Mouse (Mus musculus) ES-Bruce4 (cell line): ENCODE measurements around the gene Scgb1c1. TPM values are rescaled to one million over a fixed set of nuclear protein-coding genes. Genes with fewer than 3 reads are reported as not detected.

Experiments used
- H3K27ac ChIP-seq: 2 replicates; pipeline ENCODE4 v1.5.1; 2012; ENCODE audit warnings: low read length, inconsistent platforms; ENCODE audit not compliant: insufficient read depth
- H3K27me3 ChIP-seq: 2 replicates; pipeline ENCODE4 v1.6.1; 2012; ENCODE audit warnings: mild to moderate bottlenecking, low read length, inconsistent platforms; ENCODE audit not compliant: control insufficient read depth, poor library complexity, insufficient read depth, severe bottlenecking
- H3K36me3 ChIP-seq: 2 replicates; pipeline ENCODE4 v1.6.1; 2012; ENCODE audit warnings: inconsistent platforms, mild to moderate bottlenecking, low read length, moderate library complexity; ENCODE audit not compliant: control insufficient read depth, poor library complexity, insufficient read depth, severe bottlenecking
- H3K4me1 ChIP-seq: one replicate; pipeline ENCODE4 v1.8.1; 2011; ENCODE audit warnings: low read length; ENCODE audit not compliant: control insufficient read depth, insufficient read depth
- H3K4me3 ChIP-seq: 2 replicates; pipeline ENCODE4 v1.5.1; 2011; ENCODE audit warnings: low read depth, mild to moderate bottlenecking, low read length
- H3K9ac ChIP-seq: 2 replicates; pipeline ENCODE4 v1.6.1; 2012; ENCODE audit warnings: low read depth, mild to moderate bottlenecking, inconsistent platforms; ENCODE audit not compliant: poor library complexity, severe bottlenecking
- H3K9me3 ChIP-seq: replicated peaks from 2 replicates; pipeline ENCODE4 v1.6.1; 2012; ENCODE audit warnings: mild to moderate bottlenecking, low read length, inconsistent platforms; ENCODE audit not compliant: control insufficient read depth, poor library complexity, insufficient read depth, severe bottlenecking
- CTCF ChIP-seq: IDR thresholded peaks from one replicate; pipeline ENCODE4 v1.8.1; 2011; ENCODE audit warnings: low read depth, low read length
- EP300 ChIP-seq: IDR thresholded peaks from 2 replicates; pipeline ENCODE4 v1.6.1; 2011; ENCODE audit warnings: low read depth, low read length; ENCODE audit not compliant: insufficient read depth
- POLR2A ChIP-seq: IDR thresholded peaks from one replicate; pipeline ENCODE4 v1.8.1; 2011; ENCODE audit warnings: low read length; ENCODE audit not compliant: insufficient read depth
- polyA plus RNA-seq: library from polyadenylated mRNA; stranded (reverse); fragments of >200 nt; gene quantifications from 2 replicates; pipeline ENCODE4 v1.2.4, GENCODE M21; 2011; ENCODE audit warnings: low read depth; ENCODE audit not compliant: missing spikeins, insufficient read depth, insufficient read length

Scgb1c1 gene
- polyA plus RNA-seq, 1 experiment, result not detected

DNA sequence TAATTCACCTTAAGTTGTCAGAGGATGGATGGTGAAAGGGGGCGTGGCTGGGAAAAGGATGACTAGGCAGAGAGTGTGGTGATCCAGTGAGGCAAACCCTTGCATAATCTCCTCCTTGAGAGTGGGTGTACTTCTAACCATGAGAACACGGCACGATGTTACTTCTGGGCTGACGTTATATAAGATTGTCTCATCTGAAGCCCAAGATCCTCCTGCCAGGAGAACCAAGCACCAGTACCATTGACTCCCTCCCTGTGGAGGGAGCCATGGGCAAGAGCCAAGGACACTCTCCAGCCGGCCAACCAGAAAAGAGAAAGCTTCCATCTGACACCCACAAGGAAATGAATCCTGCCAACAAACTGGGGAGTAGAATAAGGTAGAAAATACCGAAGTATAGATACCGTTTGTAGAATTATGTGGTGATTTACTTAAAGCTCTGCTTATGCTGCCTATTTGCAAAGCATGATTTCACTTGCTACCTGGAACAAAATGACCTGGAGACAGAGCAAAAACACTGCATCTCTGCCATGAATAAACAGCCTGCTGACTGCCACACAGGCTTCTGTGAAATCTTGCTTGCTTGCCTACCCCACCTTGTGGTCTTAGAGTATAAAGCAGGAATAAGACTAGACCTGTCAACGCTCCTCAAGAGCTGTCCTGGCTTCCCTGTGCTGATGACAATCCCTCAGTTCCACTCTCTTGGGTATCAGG lies 17.0 kb upstream of the Scgb1c1 start:
- Histone ChIP-seq H3K27ac (no peak overlapping the region), H3K4me3 (no peak overlapping the region), H3K36me3 (no peaks in the 10 kb centered on the region), H3K9me3 (no peaks in the 10 kb centered on the region), H3K27me3 (no peaks in the 10 kb centered on the region), H3K9ac (no peak overlapping the region), H3K4me1 (no peaks in the 10 kb centered on the region)
- peak; percentile 20 for TF ChIP-seq CTCF
- no peak for TF ChIP-seq POLR2A
- TF ChIP-seq EP300, result no peak

DNA sequence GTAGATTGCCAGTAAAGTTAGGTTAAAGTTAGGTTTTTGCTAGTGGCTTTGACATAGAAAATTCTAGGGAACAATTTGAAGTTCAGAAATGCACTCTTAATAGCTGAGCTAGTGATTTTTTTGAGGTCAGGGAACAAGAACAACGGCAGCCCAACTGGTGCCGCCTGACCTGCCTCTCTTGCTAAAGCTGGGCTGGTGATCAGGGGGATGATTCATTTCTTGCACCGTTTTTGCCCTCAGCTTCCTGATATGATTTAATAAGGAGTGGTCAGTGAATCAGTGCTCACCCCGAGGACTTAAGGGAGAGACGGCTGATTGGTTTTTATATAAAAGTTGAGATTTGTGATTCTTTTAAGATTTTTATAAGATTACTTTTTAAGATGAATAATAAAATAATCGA lies 13.9 kb upstream of the Scgb1c1 start:
- H3K27me3 ChIP-seq, result no peaks in the 10 kb centered on the region
- no peak for TF ChIP-seq POLR2A
- no peak for TF ChIP-seq CTCF
- TF ChIP-seq EP300, result no peak

DNA sequence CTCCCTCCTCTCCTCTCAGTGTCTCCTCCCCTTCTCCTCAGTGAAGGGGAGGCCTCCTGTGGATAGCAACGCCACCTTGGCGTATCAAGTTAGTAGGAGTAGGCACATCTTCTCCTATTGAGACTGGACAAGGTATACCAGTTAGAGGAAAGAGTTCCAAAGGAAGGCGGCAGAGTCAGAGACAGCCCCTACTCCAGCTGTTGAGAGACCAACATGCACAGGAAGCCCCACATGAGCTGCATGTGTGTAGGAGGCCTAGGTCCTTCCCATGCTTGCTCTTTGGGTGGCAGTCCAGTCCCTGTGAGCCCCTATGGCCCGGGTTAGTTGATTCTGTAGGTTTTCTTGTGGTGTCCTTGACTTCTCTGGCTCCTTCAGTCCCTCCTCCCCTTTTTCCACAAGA lies 12.0 kb upstream of the Scgb1c1 start:
- H3K4me1 ChIP-seq, result peaks cover 2% of the 10 kb centered on the region
- no peaks in the 10 kb centered on the region for H3K36me3 ChIP-seq
- TF ChIP-seq POLR2A, result no peak
- TF ChIP-seq EP300, result no peak
- no peak for TF ChIP-seq CTCF

More for the DNA sequence above, 13.9 kb upstream of the Scgb1c1 start:
- no peaks in the 10 kb centered on the region for H3K9me3 ChIP-seq
- peaks cover 2% of the 10 kb centered on the region for H3K4me1 ChIP-seq
- no peaks in the 10 kb centered on the region for H3K36me3 ChIP-seq
- H3K27ac ChIP-seq, result no peak overlapping the region
- no peak overlapping the region for H3K9ac ChIP-seq
- H3K4me3 ChIP-seq, result no peak overlapping the region

DNA sequence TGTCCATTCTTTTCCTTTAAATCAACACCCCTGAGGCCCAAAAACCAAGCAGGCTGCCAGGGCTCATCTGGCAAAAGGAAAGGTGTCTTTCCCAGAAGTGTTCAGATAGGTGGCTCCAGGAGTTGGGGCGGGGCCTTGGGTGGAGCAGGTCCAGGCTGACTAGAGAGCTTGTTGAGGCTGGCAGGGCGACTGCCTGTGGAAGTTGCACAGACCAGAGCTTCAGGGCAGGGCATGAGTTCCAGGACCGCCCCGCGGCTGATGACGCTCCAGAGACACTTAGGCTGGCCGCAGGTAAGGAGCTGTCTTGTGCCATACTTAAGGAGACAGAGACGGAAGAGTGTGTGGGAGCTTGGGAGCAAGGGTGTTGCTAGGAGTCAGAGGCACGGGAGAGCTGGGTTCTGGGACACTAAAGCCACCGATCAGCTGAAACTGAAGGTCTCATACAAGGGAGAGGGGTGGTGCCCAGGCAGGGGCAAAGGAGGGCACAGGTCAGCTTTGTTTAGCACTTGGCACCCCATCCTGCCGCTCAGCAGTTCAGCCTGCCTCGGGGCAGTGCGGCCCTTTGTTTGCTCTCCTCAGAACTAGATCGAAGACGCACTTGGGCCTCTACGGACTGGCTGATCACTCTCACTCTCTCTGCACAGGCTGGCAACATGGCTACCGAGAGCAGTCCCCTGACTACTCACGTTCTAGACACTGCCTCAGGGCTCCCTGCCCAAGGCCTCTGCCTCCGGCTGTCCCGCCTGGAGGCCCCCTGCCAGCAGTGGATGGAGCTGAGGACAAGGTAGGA lies 10.2 kb upstream of the Scgb1c1 start, which contains the start of gene Urah:
Urah (plus strand) TSS at position 51 of the 790 bp plus-strand sequence.
- TF ChIP-seq CTCF, result no peak
- TF ChIP-seq EP300, result no peak
- TF ChIP-seq POLR2A, result no peak
- peak within 1 kb of the TSS; percentile 37 for H3K9ac ChIP-seq
- no peaks in the 10 kb centered on the region for H3K27me3 ChIP-seq
- peak within 1 kb of the TSS; percentile 54 for H3K4me3 ChIP-seq
- H3K9me3 ChIP-seq, result no peaks in the 10 kb centered on the region
- peak within 1 kb of the TSS; percentile 24; the same call in 1 of the 2 replicates for H3K27ac ChIP-seq
- H3K4me1 ChIP-seq, result peaks cover 2% of the 10 kb centered on the region
- H3K36me3 ChIP-seq, result no peaks in the 10 kb centered on the region

More for the DNA sequence above, 12.0 kb upstream of the Scgb1c1 start:
- Histone ChIP-seq H3K27me3 (no peaks in the 10 kb centered on the region), H3K9me3 (no peaks in the 10 kb centered on the region), H3K4me3 (no peak overlapping the region), H3K27ac (no peak overlapping the region), H3K9ac (no peak overlapping the region)

GRCm38 (mm10) chr7:140835758-140836087 lies 9.6 kb upstream of the Scgb1c1 start:
- H3K27ac ChIP-seq, result no peak overlapping the region
- peak overlapping the region; percentile 37 for H3K9ac ChIP-seq
- H3K4me1 ChIP-seq, result peaks cover 2% of the 10 kb centered on the region
- TF ChIP-seq POLR2A (no peak), CTCF (no peak), EP300 (no peak)
- no peaks in the 10 kb centered on the region for H3K36me3 ChIP-seq
- H3K4me3 ChIP-seq, result peak overlapping the region; percentile 54
- H3K27me3 ChIP-seq, result no peaks in the 10 kb centered on the region
- no peaks in the 10 kb centered on the region for H3K9me3 ChIP-seq
